Mouse (Mus musculus) urinary bladder, adult 2 months (tissue): ENCODE results near the gene Szrd1. TPM values are rescaled to one million over a fixed set of nuclear protein-coding genes. Genes with fewer than 3 reads are reported as not detected.

ENCODE experiments used
- DNase-seq: peaks from one replicate; pipeline ENCODE4 v3.0.0; 2022; ENCODE audit warnings: low spot score
- polyA plus RNA-seq: library from polyadenylated mRNA; depleted of rRNA; stranded (reverse); fragments of >200 nt; gene quantifications from 2 replicates; pipeline ENCODE4 v1.2.3, GENCODE M21; 2012

Gene Szrd1
- polyA plus RNA-seq, 1 experiment: 32.6 TPM

GRCm38 (mm10) chr4:141115398-141115797, 24.2 kb downstream of the Szrd1 start:
- no peak for DNase-seq

DNA sequence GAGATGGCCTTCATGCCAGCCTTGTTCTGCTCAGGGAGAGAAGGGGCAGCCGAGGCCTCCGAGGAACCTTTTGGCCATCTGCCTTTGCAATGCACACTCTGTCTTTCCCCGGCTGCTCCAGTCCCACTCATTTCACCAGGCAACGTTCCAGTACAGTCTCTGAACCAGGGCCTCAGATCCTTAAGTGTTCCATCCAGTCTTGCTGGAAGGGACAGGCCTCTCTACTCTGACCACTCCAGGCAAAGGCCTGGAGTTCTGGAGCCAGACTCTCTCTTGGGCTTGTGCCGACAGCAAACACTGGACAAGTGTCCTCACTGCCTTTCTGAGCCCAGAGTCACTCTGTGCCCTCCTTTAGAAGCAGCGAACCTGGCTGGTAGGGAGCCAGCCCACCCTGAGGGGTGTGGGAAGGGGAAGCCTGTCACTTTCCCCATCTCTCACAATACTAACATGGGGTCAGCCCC, 25.0 kb downstream of the Szrd1 start:
- no peak for DNase-seq

DNA sequence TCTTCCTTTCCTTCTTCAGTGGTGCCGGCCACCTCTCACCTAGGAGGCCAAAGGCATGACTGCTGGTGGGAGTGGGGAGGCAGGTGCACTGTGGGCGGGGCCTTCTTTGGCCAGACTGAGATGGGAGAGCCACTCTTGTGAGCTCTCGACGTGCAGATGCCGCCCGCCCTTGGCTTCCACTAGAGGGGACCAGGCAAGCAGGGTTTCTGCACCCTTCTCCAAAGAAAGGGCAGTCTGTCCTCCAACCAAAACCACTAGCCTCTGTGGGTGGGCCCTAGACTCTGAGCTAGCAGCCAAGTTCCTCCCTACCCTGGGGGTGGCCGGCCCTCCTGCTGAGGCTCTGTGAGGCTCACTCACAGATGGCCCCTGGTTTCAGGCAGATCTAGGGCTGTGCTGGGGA, 25.7 kb downstream of the Szrd1 start:
- no peak for DNase-seq

DNA sequence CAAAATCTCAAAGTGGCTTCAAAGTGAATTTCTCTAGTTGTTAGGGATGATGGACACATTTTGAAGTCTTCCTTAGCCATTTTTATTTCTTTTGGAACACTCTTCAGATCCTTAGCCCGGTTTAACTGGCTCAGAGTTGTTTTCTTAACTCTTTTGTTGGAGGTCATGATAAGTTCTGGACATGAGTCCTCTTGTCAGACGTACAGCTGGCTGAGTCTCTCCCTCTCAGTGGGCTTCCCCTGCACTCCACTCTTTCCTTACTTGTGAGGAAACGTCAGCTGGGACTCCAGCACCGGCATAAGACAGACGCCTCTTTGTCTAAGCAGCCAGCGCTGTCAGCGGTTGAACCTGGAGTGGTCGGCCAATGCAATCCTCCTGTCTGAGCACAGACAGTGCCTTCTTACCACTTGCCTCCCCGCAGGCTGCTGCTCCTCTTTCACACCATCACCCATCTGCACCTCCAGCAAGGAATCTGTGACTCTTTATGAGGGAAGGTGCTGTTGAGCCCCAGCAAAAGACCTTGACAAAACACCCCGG, 31.3 kb downstream of the Szrd1 start:
- DNase-seq: no peak

- DNase-seq: no peak
Observed at GRCm38 (mm10) chr4:141106526-141107183, 32.9 kb downstream of the Szrd1 start.

DNA sequence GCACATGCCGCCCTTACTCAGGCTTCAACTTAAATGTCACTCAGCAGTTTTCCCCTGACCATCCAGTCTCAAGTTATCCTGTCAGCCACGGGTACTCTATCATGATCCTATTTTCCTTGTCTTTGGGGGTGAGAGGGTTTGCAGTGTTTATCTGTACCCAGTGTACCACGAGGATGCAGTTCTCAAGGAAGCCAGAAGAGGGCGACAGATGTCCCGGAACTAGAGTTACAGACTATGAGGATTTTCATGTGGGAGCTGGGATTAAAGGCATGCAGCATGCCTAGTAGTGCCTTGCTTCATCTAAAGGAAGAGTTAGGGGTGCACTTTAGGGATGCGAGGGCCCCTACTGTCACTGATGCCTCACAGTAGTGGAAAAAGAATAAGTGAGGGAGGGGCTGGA, 37.7 kb downstream of the Szrd1 start:
- DNase-seq: no peak

DNA sequence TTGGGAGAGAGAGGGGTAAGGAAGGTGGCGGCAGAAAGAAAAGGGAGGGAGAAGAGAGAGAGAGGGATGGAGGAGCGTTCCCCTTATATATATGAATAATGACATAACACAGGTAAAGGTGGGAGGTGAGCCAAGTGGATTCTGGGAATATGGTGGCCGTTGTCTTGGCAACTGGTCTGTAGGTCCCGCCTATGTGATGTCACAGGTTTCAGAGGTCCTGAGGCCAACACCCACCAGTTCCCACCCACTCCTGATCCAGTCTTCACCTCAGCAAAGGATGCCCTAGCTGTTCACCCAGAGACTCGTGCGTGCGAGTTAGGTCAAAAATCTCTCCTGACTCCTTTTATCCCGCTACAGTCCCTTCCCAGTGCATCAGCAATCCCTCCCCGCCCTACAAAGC, 38.3 kb downstream of the Szrd1 start:
- DNase-seq: no peak

- DNase-seq: no peak
Observed at GRCm38 (mm10) chr4:141099956-141100355, 39.6 kb downstream of the Szrd1 start.

- DNase-seq: no peak
Observed at GRCm38 (mm10) chr4:141098935-141099334, 40.6 kb downstream of the Szrd1 start.

DNA sequence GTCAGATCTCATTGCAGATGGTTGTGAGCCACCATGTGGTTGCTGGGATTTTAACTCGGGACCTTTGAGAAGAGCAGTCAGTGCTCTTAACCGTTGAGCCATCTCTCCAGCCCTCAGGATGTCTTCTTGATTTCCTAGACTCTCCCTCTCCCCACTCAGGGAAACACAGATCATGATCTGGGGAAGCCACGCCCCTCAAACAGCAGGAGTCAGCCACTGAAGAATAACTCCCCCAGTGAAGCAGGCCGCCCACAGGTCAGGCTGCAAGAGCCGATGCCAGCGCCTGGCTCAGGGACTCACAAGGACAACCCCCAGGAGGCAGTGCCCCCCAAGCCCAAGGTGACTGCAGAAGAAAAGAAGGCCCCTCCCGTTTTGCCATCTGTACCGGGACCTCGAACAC, 42.9 kb downstream of the Szrd1 start:
- DNase-seq: no peak

- no peak for DNase-seq
Observed at GRCm38 (mm10) chr4:141095016-141095415, 44.6 kb downstream of the Szrd1 start.

DNA sequence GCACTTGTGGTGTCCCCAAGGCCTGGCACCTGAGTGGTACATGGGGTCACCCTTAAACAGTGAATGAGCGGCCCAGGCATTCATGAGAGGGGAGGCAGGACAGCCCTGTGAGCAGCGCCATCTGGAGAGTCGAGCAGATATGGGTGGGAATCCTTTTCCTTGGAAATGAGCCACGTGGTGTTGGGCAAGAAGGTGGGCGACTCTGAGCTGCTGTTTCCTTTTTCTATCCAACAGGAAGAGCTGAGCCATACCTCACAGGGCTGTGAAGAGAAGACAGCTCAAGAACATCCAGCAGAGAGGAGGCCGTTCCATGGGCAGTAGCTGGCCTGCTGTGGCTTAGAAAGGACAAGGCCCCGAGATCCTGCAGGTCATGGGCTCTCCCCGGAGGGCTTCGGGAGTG, 50.9 kb downstream of the Szrd1 start:
- no peak for DNase-seq

GRCm38 (mm10) chr4:141088033-141088432, 51.5 kb downstream of the Szrd1 start, which contains the start of gene Spata21:
TSS of gene Spata21 (plus strand) at chr4:141088333.
- DNase-seq: no peak

DNA sequence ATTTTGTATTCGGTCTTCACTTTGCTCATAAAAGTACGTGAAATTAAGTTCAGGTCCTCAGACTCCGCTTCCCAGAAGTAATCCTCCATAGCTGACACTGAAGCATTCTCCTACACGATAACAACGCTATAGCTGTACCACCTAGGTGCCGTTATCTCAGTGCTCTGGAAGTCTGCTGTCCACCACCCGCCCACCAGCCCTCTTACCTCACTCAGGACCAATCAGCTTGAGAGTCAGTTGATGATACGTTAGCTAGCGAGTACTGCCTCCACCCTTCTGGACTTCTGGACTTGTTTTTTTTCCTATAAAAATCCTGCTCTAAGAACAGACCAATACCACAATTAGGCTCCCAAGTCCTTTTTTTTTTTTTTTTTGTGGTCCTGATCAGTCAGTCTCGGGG, 52.7 kb downstream of the Szrd1 start:
- no peak for DNase-seq

DNA sequence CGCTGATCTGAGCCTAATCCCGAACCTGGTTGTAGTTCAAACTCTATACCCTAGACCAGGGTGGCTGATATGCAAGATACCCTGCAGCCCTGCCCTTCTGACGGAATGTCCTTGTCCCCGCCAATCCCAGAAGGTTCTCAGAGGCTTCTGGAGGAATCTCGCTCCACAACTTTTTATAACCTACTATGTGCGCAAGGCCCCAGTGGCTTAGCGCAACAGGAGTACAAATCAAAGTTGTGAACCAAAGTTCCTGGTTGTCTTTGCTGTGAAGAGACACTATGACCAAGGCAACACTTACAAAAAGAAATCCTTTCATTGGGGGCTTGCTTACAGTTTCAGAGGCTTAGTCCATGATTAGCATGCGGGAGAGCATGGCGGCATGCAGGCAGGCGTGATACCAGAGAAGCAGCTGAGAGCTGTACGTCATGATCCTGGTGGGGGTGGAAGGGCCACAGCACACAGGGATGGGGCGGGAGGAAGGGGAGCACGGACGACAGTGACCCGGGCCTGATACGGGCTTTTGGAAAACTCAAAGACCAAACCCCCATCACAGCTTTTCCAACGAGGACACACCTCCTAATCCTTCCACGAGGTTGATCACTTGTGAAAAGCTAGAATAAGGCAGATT, 61.0 kb downstream of the Szrd1 start:
- no peak for DNase-seq

DNA sequence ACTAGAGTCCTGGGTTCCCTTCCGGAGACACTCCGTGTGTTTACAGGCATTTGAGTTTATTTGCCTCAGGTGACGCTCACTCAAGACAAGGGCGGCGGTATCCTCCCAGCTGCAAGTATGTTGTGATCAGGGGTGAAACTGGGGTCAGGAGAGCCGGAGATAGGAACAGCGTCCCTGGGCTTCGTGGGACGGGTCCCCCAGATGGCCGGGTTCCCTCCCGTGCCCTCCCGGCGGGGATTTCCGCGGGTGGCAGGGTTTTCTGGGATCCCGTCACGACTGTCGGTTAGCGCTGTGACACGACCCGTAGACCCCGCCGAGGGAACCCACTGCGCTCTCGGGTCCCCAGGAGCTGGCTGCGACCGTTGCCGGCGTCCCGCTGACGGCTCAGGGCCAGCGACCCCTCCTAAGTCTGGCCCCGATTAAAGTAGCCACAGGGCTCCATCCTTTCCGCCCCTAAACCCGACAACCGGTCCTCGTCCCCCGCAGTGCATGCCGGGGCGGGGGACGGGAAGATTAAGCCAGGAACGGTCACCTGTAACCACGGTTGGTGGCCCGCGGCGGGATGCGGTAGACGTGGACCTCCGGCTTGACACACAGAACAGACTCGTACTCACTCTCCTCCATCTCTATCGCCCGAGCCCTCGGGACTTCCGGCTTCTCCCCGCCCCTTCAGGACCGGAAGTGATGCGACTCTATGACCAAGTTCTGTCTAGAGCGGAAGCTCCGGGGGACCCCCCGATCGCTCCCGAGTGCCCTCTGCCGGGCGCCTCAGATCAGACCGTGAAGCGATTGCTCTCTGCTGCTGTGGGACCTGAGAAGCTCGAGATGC, 61.7 kb downstream of the Szrd1 start, which contains the start of gene Necap2:
Gene Necap2 (minus strand): TSS at position 677 of the 829 bp plus-strand sequence.
- DNase-seq: peak; percentile 80

- no peak for DNase-seq
Observed at GRCm38 (mm10) chr4:141076761-141077506, 62.6 kb downstream of the Szrd1 start.

DNA sequence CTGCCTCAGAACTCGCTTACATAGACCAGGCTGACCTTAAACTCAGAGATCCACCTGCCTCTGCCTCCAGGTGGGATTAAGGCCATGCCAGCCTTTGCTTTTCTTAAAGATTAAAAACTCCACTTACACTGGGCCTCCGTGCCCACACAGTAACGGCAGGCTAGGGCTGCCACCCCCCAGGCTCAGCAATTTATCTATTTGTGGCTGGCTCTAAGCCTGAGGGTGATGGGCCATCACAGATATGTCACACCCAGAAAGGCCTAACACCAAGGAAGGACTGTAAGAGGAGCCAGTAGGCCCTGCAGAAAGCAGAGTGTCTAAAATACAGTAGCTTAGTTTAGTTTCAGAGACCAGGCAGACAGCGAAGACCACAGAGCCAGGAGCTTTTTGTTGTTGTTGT, 65.5 kb downstream of the Szrd1 start:
- DNase-seq: no peak

- no peak for DNase-seq
Observed at GRCm38 (mm10) chr4:141073661-141074060, 65.9 kb downstream of the Szrd1 start.

DNA sequence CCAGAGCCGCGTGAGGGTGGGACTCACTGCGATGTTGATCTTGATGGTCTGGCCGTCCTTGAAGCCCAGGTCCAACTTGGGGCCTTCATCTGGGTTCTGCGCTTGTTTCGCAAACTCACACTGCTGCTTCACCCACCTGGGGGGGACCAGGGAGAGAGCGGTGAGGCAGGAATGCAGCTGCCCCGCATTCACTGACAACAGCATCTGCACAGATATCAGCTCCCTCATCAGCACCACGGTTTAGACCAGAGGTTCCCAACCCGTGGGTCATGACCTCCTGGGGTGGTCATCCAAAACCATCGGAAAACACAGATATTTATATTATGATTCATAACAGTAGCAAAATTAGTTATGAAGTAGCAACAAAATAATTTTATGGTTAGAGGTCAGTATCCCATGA, 67.1 kb downstream of the Szrd1 start:
- DNase-seq: no peak

- DNase-seq: no peak
Observed at GRCm38 (mm10) chr4:141069731-141070130, 69.8 kb downstream of the Szrd1 start.

DNA sequence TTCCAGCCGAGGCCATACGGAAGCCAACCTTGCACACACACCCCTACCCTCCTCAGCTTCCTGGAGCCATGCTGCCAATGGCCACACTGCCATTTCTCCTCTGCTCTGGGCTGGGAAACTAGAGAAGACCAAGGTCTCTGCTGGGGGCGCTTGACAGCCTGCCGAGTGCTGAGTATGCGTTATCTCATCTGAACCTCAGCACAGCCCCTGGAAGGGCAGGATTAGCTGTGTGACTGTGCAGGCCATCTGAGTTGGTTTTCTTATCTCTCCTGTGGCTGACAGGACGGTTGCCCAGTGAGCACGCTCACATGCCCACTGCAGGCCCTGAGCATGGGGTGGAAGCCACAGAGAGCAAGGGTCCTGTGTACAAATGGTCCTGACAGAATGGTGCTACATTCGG, 70.9 kb downstream of the Szrd1 start:
- no peak for DNase-seq
